Mouse (Mus musculus) neural tube, embryonic 11.5 days (tissue): ENCODE data around the gene Grpel1. TPM values are rescaled to one million over a fixed set of nuclear protein-coding genes. Genes with fewer than 3 reads are reported as not detected.

Experiments used
- ATAC-seq: fragments of 200-750 bp; cut with Nextera tagmentation; 2 replicates; pipeline ENCODE4 v1.8.0; 2017; ENCODE audit warnings: moderate number of reproducible peaks, mild to moderate bottlenecking, moderate TSS enrichment, moderate library complexity; ENCODE audit not compliant: insufficient read depth, low FRiP score, low TSS enrichment
- DNase-seq: peaks from one replicate; pipeline ENCODE4 v3.0.0-alpha.2; 2015; ENCODE audit warnings: low spot score
- H3K27ac ChIP-seq: fragments of 300-500 bp; sonication (generic); 2 replicates; pipeline ENCODE4 v1.5.1; 2014; ENCODE audit warnings: low read depth, mild to moderate bottlenecking, low read length
- H3K27me3 ChIP-seq: fragments of 300-500 bp; sonication (generic); 2 replicates; pipeline ENCODE4 v1.6.1; 2014; ENCODE audit warnings: mild to moderate bottlenecking, low read length, mixed read lengths; ENCODE audit not compliant: control insufficient read depth, insufficient read depth
- H3K36me3 ChIP-seq: fragments of 300-500 bp; sonication (generic); 2 replicates; pipeline ENCODE4 v1.6.1; 2014; ENCODE audit warnings: mild to moderate bottlenecking, low read length, moderate library complexity, mixed read lengths; ENCODE audit not compliant: control insufficient read depth, insufficient read depth
- H3K4me1 ChIP-seq: fragments of 300-500 bp; sonication (generic); 2 replicates; pipeline ENCODE4 v1.6.1; 2014; ENCODE audit warnings: low read length, mixed read lengths; ENCODE audit not compliant: control insufficient read depth, insufficient read depth
- H3K4me2 ChIP-seq: fragments of 300-500 bp; sonication (generic); 2 replicates; pipeline ENCODE4 v1.6.1; 2014; ENCODE audit warnings: low read depth, mild to moderate bottlenecking, moderate library complexity
- H3K4me3 ChIP-seq: fragments of 300-500 bp; sonication (generic); 2 replicates; pipeline ENCODE4 v1.5.1; 2014; ENCODE audit warnings: low read depth, low read length
- H3K9ac ChIP-seq: fragments of 300-500 bp; sonication (generic); 2 replicates; pipeline ENCODE4 v1.6.1; 2014; ENCODE audit warnings: mild to moderate bottlenecking, low read length
- H3K9me3 ChIP-seq: fragments of 300-500 bp; sonication (generic); 2 replicates; pipeline ENCODE4 v1.6.1; 2016; ENCODE audit warnings: low read length; ENCODE audit not compliant: control insufficient read depth
- WGBS: fragments of 180-500 bp; shearing (Covaris S2); extraction: QIAGEN DNeasy Blood & Tissue Kit; methylation state at CpG from one replicate; pipeline ENCODE4 v1.1.7; 2014; 5-methylcytosine and 5-hydroxymethylcytosine counted together
- polyA plus RNA-seq: library from polyadenylated mRNA; unstranded; fragments of >200 nt; fragmentation: Nextera tagmentation; extraction: Ambion mirVana; gene quantifications from 2 replicates; pipeline ENCODE4 v1.2.1, GENCODE M21; 2014

Grpel1 gene
- polyA plus RNA-seq, 1 experiment from 2014 or later, result 58.6 TPM

GRCm38 (mm10) chr5:36451872-36452389, 12.9 kb upstream of the Grpel1 start:
- 75% methylated on average over 10 of the region's 10 CpGs for WGBS
- no peaks in the 10 kb centered on the region for H3K9me3 ChIP-seq
- no peak overlapping the region for H3K9ac ChIP-seq
- no peak overlapping the region for H3K4me2 ChIP-seq
- ATAC-seq (no peak), DNase-seq (no peak)
- H3K4me1 ChIP-seq, result no peaks in the 10 kb centered on the region
- H3K36me3 ChIP-seq, result no peaks in the 10 kb centered on the region
- H3K27ac ChIP-seq, result no peak overlapping the region
- no peaks in the 10 kb centered on the region for H3K27me3 ChIP-seq
- H3K4me3 ChIP-seq, result no peak overlapping the region

- Histone ChIP-seq H3K4me1 (no peaks in the 10 kb centered on the region), H3K9ac (no peak overlapping the region), H3K27ac (no peak overlapping the region), H3K4me3 (no peak overlapping the region), H3K9me3 (no peaks in the 10 kb centered on the region), H3K36me3 (no peaks in the 10 kb centered on the region), H3K4me2 (no peak overlapping the region), H3K27me3 (no peaks in the 10 kb centered on the region)
- DNase-seq, result no peak
- no peak for ATAC-seq
- 85% methylated on average over 6 of the region's 6 CpGs for WGBS
Measured at GRCm38 (mm10) chr5:36452821-36453220, 12.0 kb upstream of the Grpel1 start.

- no peak overlapping the region for H3K4me2 ChIP-seq
- no peak for DNase-seq
- no peak overlapping the region for H3K27ac ChIP-seq
- no peaks in the 10 kb centered on the region for H3K27me3 ChIP-seq
- H3K36me3 ChIP-seq, result no peaks in the 10 kb centered on the region
- no peaks in the 10 kb centered on the region for H3K9me3 ChIP-seq
- no peak overlapping the region for H3K9ac ChIP-seq
- H3K4me3 ChIP-seq, result no peak overlapping the region
- WGBS, result 86% methylated on average over 4 of the region's 4 CpGs
- H3K4me1 ChIP-seq, result no peaks in the 10 kb centered on the region
- no peak for ATAC-seq
Measured at GRCm38 (mm10) chr5:36457706-36458105, 7.1 kb upstream of the Grpel1 start.

- no peaks in the 10 kb centered on the region for H3K4me1 ChIP-seq
- ATAC-seq (no peak), DNase-seq (peak; percentile 24)
- 18% methylated on average over 4 of the region's 4 CpGs for WGBS
- H3K27me3 ChIP-seq, result no peaks in the 10 kb centered on the region
- no peak overlapping the region for H3K4me2 ChIP-seq
- no peaks in the 10 kb centered on the region for H3K36me3 ChIP-seq
- H3K4me3 ChIP-seq, result no peak overlapping the region
- no peaks in the 10 kb centered on the region for H3K9me3 ChIP-seq
- no peak overlapping the region for H3K9ac ChIP-seq
- no peak overlapping the region for H3K27ac ChIP-seq
Measured at GRCm38 (mm10) chr5:36458926-36459325, 5.9 kb upstream of the Grpel1 start.

GRCm38 (mm10) chr5:36460712-36461111, 4.1 kb upstream of the Grpel1 start:
- Histone ChIP-seq H3K9ac (no peak overlapping the region), H3K4me2 (no peak overlapping the region), H3K4me1 (peaks cover 3% of the 10 kb centered on the region), H3K9me3 (no peaks in the 10 kb centered on the region), H3K27ac (no peak overlapping the region), H3K4me3 (no peak overlapping the region), H3K27me3 (no peaks in the 10 kb centered on the region), H3K36me3 (no peaks in the 10 kb centered on the region)
- ATAC-seq (no peak), DNase-seq (no peak)
- 92% methylated on average over 2 of the region's 2 CpGs for WGBS

GRCm38 (mm10) chr5:36461231-36461630, 3.6 kb upstream of the Grpel1 start:
- ATAC-seq (no peak), DNase-seq (no peak)
- H3K9me3 ChIP-seq, result no peaks in the 10 kb centered on the region
- H3K27ac ChIP-seq, result no peak overlapping the region
- 73% methylated on average over 2 of the region's 2 CpGs for WGBS
- H3K36me3 ChIP-seq, result no peaks in the 10 kb centered on the region
- H3K4me2 ChIP-seq, result no peak overlapping the region
- no peak overlapping the region for H3K4me3 ChIP-seq
- H3K27me3 ChIP-seq, result no peaks in the 10 kb centered on the region
- H3K4me1 ChIP-seq, result peaks cover 8% of the 10 kb centered on the region
- no peak overlapping the region for H3K9ac ChIP-seq

- H3K9ac ChIP-seq, result no peak overlapping the region
Measured at GRCm38 (mm10) chr5:36462810-36463209, 2.0 kb upstream of the Grpel1 start.

GRCm38 (mm10) chr5:36463391-36463790, 1.4 kb upstream of the Grpel1 start:
- Histone ChIP-seq H3K27me3 (no peaks in the 10 kb centered on the region), H3K36me3 (no peaks in the 10 kb centered on the region), H3K9ac (no peak overlapping the region), H3K27ac (no peak overlapping the region), H3K9me3 (no peaks in the 10 kb centered on the region), H3K4me3 (no peak overlapping the region), H3K4me2 (no peak overlapping the region), H3K4me1 (peaks cover 8% of the 10 kb centered on the region)
- DNase-seq (no peak), ATAC-seq (no peak)
- WGBS, result 30% methylated on average over 5 of the region's 5 CpGs

More at GRCm38 (mm10) chr5:36462810-36463209, 2.0 kb upstream of the Grpel1 start:
- H3K4me2 ChIP-seq, result no peak overlapping the region
- peak; percentile 78 for DNase-seq
- no peaks in the 10 kb centered on the region for H3K36me3 ChIP-seq
- H3K9me3 ChIP-seq, result no peaks in the 10 kb centered on the region
- no peak overlapping the region for H3K27ac ChIP-seq
- no peak for ATAC-seq
- H3K4me3 ChIP-seq, result no peak overlapping the region
- 22% methylated on average over 7 of the region's 7 CpGs for WGBS
- peaks cover 8% of the 10 kb centered on the region for H3K4me1 ChIP-seq
- H3K27me3 ChIP-seq, result no peaks in the 10 kb centered on the region

- Histone ChIP-seq H3K9me3 (no peaks in the 10 kb centered on the region), H3K4me3 (peak overlapping the region; percentile 79), H3K27me3 (no peaks in the 10 kb centered on the region), H3K4me2 (peak overlapping the region; percentile 98), H3K9ac (peak overlapping the region; percentile 67), H3K4me1 (peaks cover 8% of the 10 kb centered on the region), H3K27ac (no peak overlapping the region), H3K36me3 (peaks cover 4% of the 10 kb centered on the region)
- 34% methylated on average over 8 of the region's 8 CpGs for WGBS
- no peak for DNase-seq
- ATAC-seq, result no peak
Measured at GRCm38 (mm10) chr5:36465889-36466288, 1.1 kb downstream of the Grpel1 start.
